In genomic region chr16:91166866-91167265, GRCm38 (mm10) we compare ENCODE assay signal across 9 mouse cellular contexts. TPM values are rescaled to one million over a fixed set of nuclear protein-coding genes. Genes with fewer than 3 reads are reported as not detected.
DNase-seq lines count a peak whose midpoint lies in the region; ATAC-seq and TF ChIP-seq lines count a peak whose summit lies in the region.
"Had no signal": no experiment of that assay in that cellular context is flagged by ENCODE, and none has a peak within 500 bp of the region (broad histone marks: within the 10 kb centered on the region; RNA-seq: fewer than 3 reads in every experiment).

No protein-coding gene starts in this region.

- H3K4me2 ChIP-seq in lung, embryonic 14.5 days = no peak overlapping the region

- no peak for ATAC-seq in lung, embryonic 14.5 days (ENCODE audit: insufficient read depth)

- H3K4me3 ChIP-seq in lung, embryonic 14.5 days (ENCODE audit: low read depth, low read length) = no peak overlapping the region
- no peak overlapping the region for H3K4me3 ChIP-seq in midbrain, embryonic 10.5 days

- H3K9ac ChIP-seq in lung, embryonic 14.5 days = no peak overlapping the region

- no peaks in the 10 kb centered on the region for H3K36me3 ChIP-seq in lung, embryonic 14.5 days (ENCODE audit: insufficient read depth)
- no peaks in the 10 kb centered on the region for H3K36me3 ChIP-seq in midbrain, embryonic 10.5 days

- H3K27ac ChIP-seq in lung, embryonic 14.5 days (ENCODE audit: low read depth) = no peak overlapping the region
- H3K27ac ChIP-seq in midbrain, embryonic 10.5 days (replicated peaks) = no peak overlapping the region

- 0 out of 2 replicates have a peak, but pooled peaks cover 3% of the 10 kb centered on the region for H3K27me3 ChIP-seq in lung, embryonic 14.5 days (ENCODE audit: insufficient read depth, low read length)
- H3K27me3 ChIP-seq in midbrain, embryonic 10.5 days (ENCODE audit: low read depth, poor library complexity, severe bottlenecking) = peaks cover 100% of the 10 kb centered on the region

- DNase-seq in lung, embryonic 14.5 days = peak; percentile 63
- DNase-seq in lung, adult 18-20 months = no peak
- peak; percentile 38 for DNase-seq in adrenal gland, postnatal 14 days
- DNase-seq in embryo, embryonic 9.5 days (ENCODE audit: extremely low spot score) = peak; percentile 19
- peak; percentile 34 for DNase-seq in kidney, postnatal 14 days
- peak; percentile 35 for DNase-seq in midbrain, embryonic 10.5 days (ENCODE audit: low spot score)
- DNase-seq in thymus, postnatal 36 days = peak; percentile 16 to 17
- no peak for DNase-seq in gastrocnemius, postnatal 25 days

- TF ChIP-seq CTCF in lung, embryonic 14.5 days (IDR thresholded peaks at IDR 0.05; ENCODE audit: low read depth) = peak; percentile 68

- no peaks in the 10 kb centered on the region for H3K9me3 ChIP-seq in lung, embryonic 14.5 days (ENCODE audit: low read depth, low read length)
- H3K9me3 ChIP-seq in midbrain, embryonic 10.5 days (replicated peaks) = no peaks in the 10 kb centered on the region

- peaks cover 6% of the 10 kb centered on the region; the same call in 1 of the 2 replicates for H3K4me1 ChIP-seq in lung, embryonic 14.5 days (ENCODE audit: insufficient read depth)
- H3K4me1 ChIP-seq in midbrain, embryonic 10.5 days = peaks cover 36% of the 10 kb centered on the region

RNA-seq across cellular contexts. Expression of gene Olig2, which starts 58.4 kb away (rescaled TPM):
- not detected in 2 replicates for polyA plus RNA-seq in lung, embryonic 14.5 days (2014; fragmentation: Nextera tagmentation; extraction: Ambion mirVana)
- 0.15 TPM in 1 of 2 replicates, not detected in the other for total RNA-seq in adrenal gland, postnatal 14 days (2021)
- polyA plus RNA-seq in midbrain, embryonic 10.5 days (2016; fragmentation: Nextera tagmentation; extraction: Ambion mirVana) = 7.4 and 7.6 TPM in 2 replicates
- total RNA-seq in gastrocnemius, postnatal 25 days (2021) = not detected
- polyA plus RNA-seq: lung, embryonic 16.5 days had no signal

Comparison
In these comparisons a context has a peak if more than half of its experiments do, and no peak if none do; other contexts are left out.
1. DNase-seq: peak in lung, embryonic 14.5 days (single experiment), adrenal gland, postnatal 14 days (single experiment), embryo, embryonic 9.5 days (single experiment), kidney, postnatal 14 days (single experiment), midbrain, embryonic 10.5 days (single experiment) and thymus, postnatal 36 days (2 of 2); none in lung, adult 18-20 months (0 of 2) and gastrocnemius, postnatal 25 days (single experiment).